Mouse (Mus musculus) E14TG2a.4 (cell line): ENCODE results near the gene Fam149a.

ENCODE experiments used
- CTCF ChIP-seq: conservative IDR thresholded peaks from 2 replicates; pipeline ENCODE4 v1.5.1; 2014; ENCODE audit warnings: low read length
- POU5F1 ChIP-seq: IDR thresholded peaks from 2 replicates; pipeline ENCODE4 v1.6.1; 2014; ENCODE audit warnings: low read length, borderline replicate concordance

GRCm38 (mm10) chr8:45409702-45410101 is 27.6 kb upstream of the Fam149a start:
- no peak for TF ChIP-seq CTCF
- TF ChIP-seq POU5F1: no peak
